Mouse (Mus musculus) layer of hippocampus, adult 18-20 months (tissue): Measurements from ENCODE around the gene Triap1. TPM values are rescaled to one million over a fixed set of nuclear protein-coding genes. Genes with fewer than 3 reads are reported as not detected.

ENCODE experiments used
- DNase-seq, 2 experiments: peaks; one replicate each; pipeline ENCODE4 v3.0.0; 2022; ENCODE audit warnings: low spot score in 2 of 2
- total RNA-seq, 2 experiments: library from RNA; stranded (reverse); gene quantifications; 2 replicates each; pipeline ENCODE4 v1.2.3; 2021

The Triap1 gene
- total RNA-seq, 2 experiments from 2014 or later = 22.7 to 26.4 TPM

GRCm38 (mm10) chr5:115391935-115392334 lies 50.9 kb downstream of the Triap1 start:
- no peak for DNase-seq

- no peak for DNase-seq
Measured at GRCm38 (mm10) chr5:115392969-115393368, 51.9 kb downstream of the Triap1 start.

Other genes starting within 250 kb of the Triap1 start
- gene Gm10401, start 242.9 kb upstream of the Triap1 start, total RNA-seq = not detected
- 1 to 10 TPM; 7.5 to 8.1 TPM for gene Acads, start 221.9 kb upstream of the Triap1 start, total RNA-seq
- gene Unc119b, start 206.2 kb upstream of the Triap1 start, total RNA-seq = 10 to 100 TPM; 28.1 to 30.2 TPM
- gene Mlec, start 183.0 kb upstream of the Triap1 start, total RNA-seq = 10 to 100 TPM; 92.5 to 95.1 TPM
- gene Cabp1, start 146.8 kb upstream of the Triap1 start, total RNA-seq = 100 to 1,000 TPM; 122 to 123 TPM
- 100 to 1,000 TPM; 105 to 112 TPM for gene Pop5, start 105.4 kb upstream of the Triap1 start, total RNA-seq
- 100 to 1,000 TPM; 240 to 249 TPM for gene Rnf10, start 68.3 kb upstream of the Triap1 start, total RNA-seq
- gene Coq5, start 61.6 kb upstream of the Triap1 start, total RNA-seq = 10 to 100 TPM; 42.0 to 44.9 TPM
- 100 to 1,000 TPM; 720 to 803 TPM for gene Dynll1, start 40.2 kb upstream of the Triap1 start, total RNA-seq
- 10 to 100 TPM; 81.2 to 88.2 TPM for gene Srsf9, start 14.0 kb upstream of the Triap1 start, total RNA-seq
- gene Gatc, start within 50 bp of the Triap1 start, total RNA-seq = 10 to 100 TPM; 17.9 to 21.8 TPM
- 100 to 1,000 TPM; 742 to 760 TPM for gene Cox6a1, start 7.8 kb downstream of the Triap1 start, total RNA-seq
- 10 to 100 TPM; 50.7 to 53.3 TPM for gene Msi1, start 88.4 kb downstream of the Triap1 start, total RNA-seq
- not detected for gene Pla2g1b, start 125.0 kb downstream of the Triap1 start, total RNA-seq
- 10 to 100 TPM; 27.9 to 35.7 TPM for gene Sirt4, start 143.5 kb downstream of the Triap1 start, total RNA-seq
- 10 to 100 TPM; 34.5 to 42.3 TPM for gene Pxn, start 165.5 kb downstream of the Triap1 start, total RNA-seq
- gene Rplp0, start 218.2 kb downstream of the Triap1 start, total RNA-seq = 100 to 1,000 TPM; 210 to 218 TPM
- gene Gcn1l1, start 224.0 kb downstream of the Triap1 start, total RNA-seq = 10 to 100 TPM; 64.0 to 68.7 TPM